Comparison of ENCODE assay signal across 44 mouse cellular contexts in genomic region chr12:72957829-72958424, GRCm38 (mm10). TPM values are rescaled to one million over a fixed set of nuclear protein-coding genes. Genes with fewer than 3 reads are reported as not detected.
"Had no signal": no experiment of that assay in that cellular context is flagged by ENCODE, and none has a peak within 500 bp of the region (broad histone marks: within the 10 kb centered on the region; RNA-seq: fewer than 3 reads in every experiment).

No protein-coding gene starts in this region.

- H3K4me2 ChIP-seq: limb, embryonic 12.5 days; limb, embryonic 13.5 days; limb, embryonic 15.5 days; liver, embryonic 11.5 days; liver, embryonic 12.5 days; liver, embryonic 13.5 days; liver, embryonic 15.5 days; lung, embryonic 14.5 days; lung, embryonic 15.5 days; midbrain, embryonic 11.5 days; midbrain, embryonic 12.5 days; midbrain, embryonic 13.5 days; midbrain, embryonic 15.5 days; neural tube, embryonic 12.5 days had no signal

- H3K4me1 ChIP-seq: limb, embryonic 10.5 days; limb, embryonic 12.5 days; limb, embryonic 13.5 days; limb, embryonic 15.5 days; liver, embryonic 12.5 days; liver, embryonic 13.5 days; liver, embryonic 15.5 days; lung, embryonic 15.5 days; midbrain, embryonic 10.5 days; midbrain, embryonic 12.5 days; midbrain, embryonic 13.5 days; midbrain, embryonic 15.5 days; neural tube, embryonic 12.5 days had no signal

- H3K9ac ChIP-seq: limb, embryonic 12.5 days; limb, embryonic 13.5 days; limb, embryonic 15.5 days; liver, embryonic 12.5 days; liver, embryonic 13.5 days; liver, embryonic 14.5 days; liver, embryonic 15.5 days; liver, postnatal 0 days; lung, embryonic 14.5 days; lung, embryonic 15.5 days; midbrain, embryonic 12.5 days; midbrain, embryonic 13.5 days; midbrain, embryonic 15.5 days; neural tube, embryonic 12.5 days had no signal

- H3K36me3 ChIP-seq: limb, embryonic 10.5 days; limb, embryonic 12.5 days; limb, embryonic 13.5 days; limb, embryonic 15.5 days; liver, embryonic 12.5 days; liver, embryonic 13.5 days; liver, embryonic 15.5 days; lung, embryonic 15.5 days; midbrain, embryonic 10.5 days; midbrain, embryonic 12.5 days; midbrain, embryonic 13.5 days; midbrain, embryonic 15.5 days; neural tube, embryonic 12.5 days had no signal

- ATAC-seq: liver, embryonic 12.5 days; liver, postnatal 0 days; lung, postnatal 0 days; midbrain, embryonic 13.5 days; midbrain, embryonic 15.5 days; midbrain, embryonic 16.5 days had no signal

- H3K4me3 ChIP-seq: limb, embryonic 10.5 days; limb, embryonic 12.5 days; limb, embryonic 13.5 days; limb, embryonic 15.5 days; liver, embryonic 12.5 days; liver, embryonic 13.5 days; liver, embryonic 15.5 days; lung, embryonic 15.5 days; megakaryocyte, embryonic 14.5 days; midbrain, embryonic 10.5 days; midbrain, embryonic 12.5 days; midbrain, embryonic 13.5 days; midbrain, embryonic 15.5 days; neural tube, embryonic 12.5 days had no signal

- H3K9me3 ChIP-seq: limb, embryonic 10.5 days; limb, embryonic 12.5 days; limb, embryonic 15.5 days; liver, embryonic 12.5 days; liver, embryonic 13.5 days; liver, embryonic 15.5 days; lung, embryonic 15.5 days; midbrain, embryonic 10.5 days; midbrain, embryonic 12.5 days; midbrain, embryonic 13.5 days; midbrain, embryonic 15.5 days; neural tube, embryonic 12.5 days had no signal

- H3K27ac ChIP-seq: limb, embryonic 10.5 days; limb, embryonic 12.5 days; limb, embryonic 13.5 days; limb, embryonic 15.5 days; liver, embryonic 12.5 days; liver, embryonic 13.5 days; liver, embryonic 14.5 days; liver, embryonic 15.5 days; lung, embryonic 15.5 days; macrophage; midbrain, embryonic 10.5 days; midbrain, embryonic 12.5 days; midbrain, embryonic 13.5 days; midbrain, embryonic 15.5 days; neural tube, embryonic 12.5 days had no signal

- DNase-seq: liver; liver, embryonic 13.5 days; liver, postnatal 0 days; lung, adult 18-20 months; lung, adult 2 months; lung, embryonic 14.5 days; lung, postnatal 10 days; lung, postnatal 14 days; lung, postnatal 36 days; lung, postnatal 4 days; midbrain, embryonic 14.5 days had no signal

RNA-seq across cellular contexts. Expression of gene 4930447C04Rik, which starts 17.4 kb away (rescaled TPM):
- total RNA-seq: liver, adult 2 months; monocyte, adult 5-6 weeks had no signal
- polyA plus RNA-seq: liver, adult 2 months; lung, adult 2 months; macrophage had no signal

RNA-seq across cellular contexts. Expression of gene Six6, which starts 18.2 kb away (rescaled TPM):
- total RNA-seq: left cerebral cortex, postnatal 10 days; left cerebral cortex, postnatal 14 days; left cerebral cortex, postnatal 25 days; left cerebral cortex, postnatal 36 days; liver, adult 2 months; megakaryocyte progenitor cell, adult 5-6 weeks; megakaryocyte, adult 5-6 weeks; megakaryocyte-erythroid progenitor cell, adult 5-6 weeks; monocyte, adult 5-6 weeks had no signal
- polyA plus RNA-seq: limb, embryonic 10.5 days; limb, embryonic 11.5 days; limb, embryonic 12.5 days; limb, embryonic 13.5 days; limb, embryonic 14.5 days; limb, embryonic 15.5 days; liver, adult 2 months; liver, embryonic 11.5 days; liver, embryonic 12.5 days; liver, embryonic 13.5 days; liver, embryonic 14.5 days; liver, embryonic 15.5 days; liver, embryonic 16.5 days; liver, postnatal 0 days; lung, adult 2 months; lung, embryonic 14.5 days; lung, embryonic 15.5 days; lung, embryonic 16.5 days; lung, postnatal 0 days; macrophage; midbrain, embryonic 12.5 days; midbrain, embryonic 14.5 days; neural tube, embryonic 11.5 days; neural tube, embryonic 12.5 days had no signal
